Mouse (Mus musculus) intestine, postnatal 0 days (tissue): ENCODE data around the gene Baat. TPM values are rescaled to one million over a fixed set of nuclear protein-coding genes. Genes with fewer than 3 reads are reported as not detected.
"Not testable (repeated sequence)": the region's sequence is repeated elsewhere in the genome, so short reads cannot be mapped to it uniquely, and the experiment has no call there.

Experiments
- ATAC-seq: fragments of 200-750 bp; cut with Nextera tagmentation; 2 replicates; pipeline ENCODE4 v1.8.0; 2017; ENCODE audit warnings: mild to moderate bottlenecking, moderate TSS enrichment, moderate library complexity
- H3K27ac ChIP-seq: fragments of 300-500 bp; sonication (generic); 2 replicates; pipeline ENCODE4 v1.5.1; 2014; ENCODE audit warnings: mild to moderate bottlenecking, low read depth, low read length, moderate library complexity
- H3K27me3 ChIP-seq: fragments of 300-500 bp; sonication (generic); replicated peaks from 2 replicates; pipeline ENCODE4 v1.6.1; 2014; ENCODE audit warnings: low read length, mixed read lengths; ENCODE audit not compliant: control insufficient read depth, insufficient read depth
- H3K36me3 ChIP-seq: fragments of 300-500 bp; sonication (generic); 2 replicates; pipeline ENCODE4 v1.6.1; 2014; ENCODE audit warnings: mild to moderate bottlenecking, moderate library complexity; ENCODE audit not compliant: control insufficient read depth, insufficient read depth
- H3K4me1 ChIP-seq: fragments of 300-500 bp; sonication (generic); replicated peaks from 2 replicates; pipeline ENCODE4 v1.6.1; 2014; ENCODE audit warnings: antibody characterized with exemption, low read length, mixed read lengths; ENCODE audit not compliant: control insufficient read depth, insufficient read depth
- H3K4me2 ChIP-seq: fragments of 300-500 bp; sonication (generic); replicated peaks from 2 replicates; pipeline ENCODE4 v1.6.1; 2014; ENCODE audit warnings: low read depth, mild to moderate bottlenecking, moderate library complexity
- H3K4me3 ChIP-seq: fragments of 300-500 bp; sonication (generic); 2 replicates; pipeline ENCODE4 v1.5.1; 2014; ENCODE audit warnings: low read depth, low read length
- H3K9ac ChIP-seq: fragments of 300-500 bp; sonication (generic); 2 replicates; pipeline ENCODE4 v1.6.1; 2014; ENCODE audit warnings: mild to moderate bottlenecking, low read depth, low read length
- H3K9me3 ChIP-seq: fragments of 300-500 bp; sonication (generic); 2 replicates; pipeline ENCODE4 v1.6.1; 2016; ENCODE audit warnings: mixed run types; ENCODE audit not compliant: control insufficient read depth
- CTCF ChIP-seq: sonication (generic); IDR thresholded peaks from 2 replicates; pipeline ENCODE4 v1.5.1; 2016; ENCODE audit warnings: low read depth, mild to moderate bottlenecking, control low read depth, antibody characterized with exemption, moderate library complexity
- WGBS: fragments of 180-500 bp; shearing (Covaris S2); extraction: QIAGEN DNeasy Blood & Tissue Kit; methylation state at CpG from one replicate; pipeline ENCODE4 v1.1.7; 2014; 5-methylcytosine and 5-hydroxymethylcytosine counted together
- polyA plus RNA-seq: library from polyadenylated mRNA; unstranded; fragments of >200 nt; fragmentation: Nextera tagmentation; extraction: Ambion mirVana; gene quantifications from 2 replicates; pipeline ENCODE4 v1.2.1, GENCODE M21; 2015

Baat gene
- polyA plus RNA-seq, 1 experiment from 2014 or later: 0.52 TPM

GRCm38 (mm10) chr4:49509183-49509582 lies 2.8 kb upstream of the Baat start:
- ATAC-seq: no peak
- Histone ChIP-seq H3K9ac (no peak overlapping the region), H3K4me3 (no peak overlapping the region), H3K9me3 (no peaks in the 10 kb centered on the region), H3K36me3 (peaks cover 16% of the 10 kb centered on the region), H3K27ac (no peak overlapping the region), H3K4me2 (no peak overlapping the region), H3K4me1 (no peaks in the 10 kb centered on the region), H3K27me3 (no peaks in the 10 kb centered on the region)
- no peak for TF ChIP-seq CTCF
- WGBS: 68% methylated on average over 2 of the region's 2 CpGs

DNA sequence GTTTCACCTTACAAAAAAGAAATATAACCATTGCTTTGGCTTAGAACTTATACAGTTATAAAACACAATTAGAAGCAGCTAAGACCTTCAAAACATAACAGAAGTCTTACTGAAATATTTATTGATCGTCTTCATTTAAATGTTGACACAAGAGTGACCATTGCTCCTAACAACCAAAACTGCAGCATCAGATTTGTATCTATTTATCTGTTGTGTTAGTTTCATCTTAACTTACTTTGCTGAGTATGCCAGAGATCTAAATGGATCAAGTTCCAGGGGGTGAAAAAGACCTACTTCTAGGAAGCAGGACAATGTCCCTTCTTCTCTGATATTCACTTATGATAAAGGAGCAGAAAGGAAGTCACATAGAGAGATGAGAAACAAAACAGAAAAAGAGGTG lies 2.8 kb downstream of the Baat start:
- H3K9ac ChIP-seq: no peak overlapping the region
- no peaks in the 10 kb centered on the region for H3K36me3 ChIP-seq
- no peak overlapping the region for H3K27ac ChIP-seq
- H3K9me3 ChIP-seq: no peaks in the 10 kb centered on the region
- no peaks in the 10 kb centered on the region for H3K27me3 ChIP-seq
- no peak overlapping the region for H3K4me2 ChIP-seq
- no peak overlapping the region for H3K4me3 ChIP-seq
- no peaks in the 10 kb centered on the region for H3K4me1 ChIP-seq
- no peak for ATAC-seq
- 77% methylated on average over 1 of the region's 1 CpGs for WGBS
- no peak for TF ChIP-seq CTCF

- WGBS: 47% methylated on average over 3 of the region's 3 CpGs
Measured at GRCm38 (mm10) chr4:49485934-49486650, 20.3 kb downstream of the Baat start.

GRCm38 (mm10) chr4:49485442-49485841 lies 20.9 kb downstream of the Baat start:
- Histone ChIP-seq H3K36me3 (no peaks in the 10 kb centered on the region), H3K9me3 (no peaks in the 10 kb centered on the region), H3K4me2 (no peak overlapping the region), H3K4me1 (peaks cover 5% of the 10 kb centered on the region; the same call in 1 of the 2 replicates), H3K27ac (peak overlapping the region; percentile 50; the same call in 1 of the 2 replicates), H3K27me3 (no peaks in the 10 kb centered on the region), H3K9ac (no peak overlapping the region), H3K4me3 (no peak overlapping the region)
- peak; percentile 86 for ATAC-seq
- no peak for TF ChIP-seq CTCF

More at GRCm38 (mm10) chr4:49485934-49486650, 20.3 kb downstream of the Baat start:
- not testable (repeated sequence) for H3K9me3 ChIP-seq, H3K4me2 ChIP-seq, H3K4me3 ChIP-seq, H3K36me3 ChIP-seq, H3K9ac ChIP-seq, H3K27me3 ChIP-seq, H3K4me1 ChIP-seq
- H3K27ac ChIP-seq: peak overlapping the region; percentile 50
- peak; percentile 85 for ATAC-seq

- no peaks in the 10 kb centered on the region for H3K27me3 ChIP-seq
- no peak overlapping the region for H3K9ac ChIP-seq
- ATAC-seq: peak; percentile 81
- peak overlapping the region; percentile 39 for H3K4me3 ChIP-seq
- WGBS: 28% methylated on average over 3 of the region's 3 CpGs
- H3K36me3 ChIP-seq: no peaks in the 10 kb centered on the region
- no peaks in the 10 kb centered on the region for H3K9me3 ChIP-seq
- no peak for TF ChIP-seq CTCF
- H3K27ac ChIP-seq: peak overlapping the region; percentile 90
- peaks cover 5% of the 10 kb centered on the region; the same call in 1 of the 2 replicates for H3K4me1 ChIP-seq
- H3K4me2 ChIP-seq: peak overlapping the region; percentile 64
Measured at GRCm38 (mm10) chr4:49480896-49481295, 25.5 kb downstream of the Baat start.

- Histone ChIP-seq H3K9ac (peak overlapping the region; percentile 42; the same call in 1 of the 2 replicates), H3K36me3 (no peaks in the 10 kb centered on the region), H3K9me3 (no peaks in the 10 kb centered on the region), H3K4me3 (peak overlapping the region; percentile 39), H3K27ac (peak overlapping the region; percentile 90), H3K4me1 (peaks cover 5% of the 10 kb centered on the region; the same call in 1 of the 2 replicates), H3K4me2 (peak overlapping the region; percentile 64), H3K27me3 (no peaks in the 10 kb centered on the region)
- TF ChIP-seq CTCF: no peak
- peak; percentile 92 for ATAC-seq
- WGBS: 11% methylated on average over 21 of the region's 21 CpGs
Measured at GRCm38 (mm10) chr4:49480104-49480760, 26.1 kb downstream of the Baat start.

DNA sequence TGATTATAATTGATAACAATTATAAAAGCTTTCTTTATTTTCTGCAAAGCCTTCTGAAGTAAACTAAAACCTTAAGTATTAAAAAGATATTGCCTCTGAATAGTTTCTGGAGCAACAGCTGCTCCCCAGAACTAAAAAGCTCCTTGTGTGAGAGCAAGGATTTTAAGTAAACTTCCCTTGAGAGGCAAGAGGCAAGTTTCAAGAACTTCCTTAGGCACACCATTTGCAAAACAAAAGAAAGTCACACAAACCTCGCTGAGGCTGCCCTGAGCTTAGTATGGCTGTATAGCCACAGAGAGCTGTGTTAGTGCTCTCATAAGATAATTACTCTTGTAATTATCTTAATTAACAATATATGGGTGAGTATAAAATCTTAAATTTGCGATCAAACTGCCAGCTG lies 27.3 kb downstream of the Baat start:
- WGBS: 18% methylated on average over 2 of the region's 2 CpGs
- not testable (repeated sequence) for H3K27ac ChIP-seq

More for the DNA sequence above, 27.3 kb downstream of the Baat start:
- not testable (repeated sequence) for H3K9me3 ChIP-seq, H3K27me3 ChIP-seq, ATAC-seq, H3K4me1 ChIP-seq, H3K36me3 ChIP-seq
- Histone ChIP-seq H3K9ac (peak overlapping the region; percentile 17; the same call in 1 of the 2 replicates), H3K4me2 (peak overlapping the region; percentile 64), H3K4me3 (peak overlapping the region; percentile 22; the same call in 1 of the 2 replicates)
